Mouse (Mus musculus) urinary bladder, postnatal 10 days (tissue): Measurements from ENCODE around the gene Cpne2.

Source experiments
- DNase-seq: peaks from one replicate; pipeline ENCODE4 v3.0.0; 2022; ENCODE audit warnings: low spot score

Gene Cpne2

GRCm38 (mm10) chr8:94532873-94533671, at the start of gene Cpne2:
Cpne2 (plus strand) TSS chr8:94532990.
- no peak for DNase-seq

- no peak for DNase-seq
Observed at GRCm38 (mm10) chr8:94485288-94485687, 47.5 kb upstream of the Cpne2 start.

DNA sequence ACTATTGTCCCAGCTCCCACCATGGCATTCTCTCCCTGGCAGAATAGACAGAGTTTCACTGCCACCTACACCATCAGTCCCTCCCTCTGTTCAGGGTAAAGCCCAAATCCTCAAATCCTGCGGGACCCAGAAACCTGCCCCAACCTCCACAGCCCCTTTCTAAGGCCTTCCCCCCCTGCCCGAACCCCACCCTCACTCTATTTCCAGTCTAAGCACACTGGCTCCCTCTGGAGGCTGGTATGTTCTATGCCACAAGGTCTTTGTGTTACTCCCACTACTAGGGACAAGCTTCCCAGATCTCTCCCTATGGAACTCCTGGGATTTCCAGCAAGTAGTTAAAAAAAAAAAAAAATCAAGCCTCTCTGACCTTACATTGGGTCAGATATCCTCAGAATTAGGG, 46.9 kb upstream of the Cpne2 start:
- DNase-seq: no peak

- no peak for DNase-seq
Observed at GRCm38 (mm10) chr8:94488016-94488415, 44.8 kb upstream of the Cpne2 start.

- DNase-seq: no peak
Observed at GRCm38 (mm10) chr8:94489809-94490483, 42.8 kb upstream of the Cpne2 start.

DNA sequence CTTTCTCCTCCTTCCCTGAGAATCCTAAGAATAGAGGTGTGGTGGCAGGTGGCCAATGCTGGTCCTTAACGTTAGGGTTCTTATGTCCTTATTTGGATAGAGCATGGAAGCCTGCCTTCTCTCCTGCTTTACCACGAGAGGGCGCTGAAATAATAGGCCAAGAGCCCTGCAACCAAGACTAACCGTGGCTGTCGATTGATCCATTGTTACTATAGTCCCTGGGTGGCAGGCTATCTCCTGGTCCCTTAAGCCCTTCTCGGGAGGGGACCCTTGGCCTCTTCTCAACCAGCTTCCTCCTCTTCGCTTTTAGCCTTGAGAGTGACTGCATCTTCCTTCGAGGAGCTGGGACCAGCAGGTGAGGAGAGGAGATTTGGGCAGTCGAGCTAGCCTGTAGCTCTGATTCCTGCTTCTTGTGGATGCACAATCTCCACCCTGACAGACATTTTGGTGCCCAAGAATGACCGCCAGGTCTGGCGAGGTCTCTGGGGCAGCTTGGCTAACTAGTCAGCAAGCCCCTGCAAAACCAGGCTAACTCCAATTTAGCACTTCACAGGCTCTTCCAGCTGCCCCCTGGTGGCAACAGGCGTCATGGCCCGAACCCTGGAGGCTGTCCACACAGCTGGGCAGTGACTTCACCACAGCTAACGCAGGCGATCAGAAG, 40.6 kb upstream of the Cpne2 start:
- peak; percentile 38 for DNase-seq

- DNase-seq: no peak
Observed at GRCm38 (mm10) chr8:94493240-94493639, 39.5 kb upstream of the Cpne2 start.

- no peak for DNase-seq
Observed at GRCm38 (mm10) chr8:94515430-94516208, 17.2 kb upstream of the Cpne2 start.

DNA sequence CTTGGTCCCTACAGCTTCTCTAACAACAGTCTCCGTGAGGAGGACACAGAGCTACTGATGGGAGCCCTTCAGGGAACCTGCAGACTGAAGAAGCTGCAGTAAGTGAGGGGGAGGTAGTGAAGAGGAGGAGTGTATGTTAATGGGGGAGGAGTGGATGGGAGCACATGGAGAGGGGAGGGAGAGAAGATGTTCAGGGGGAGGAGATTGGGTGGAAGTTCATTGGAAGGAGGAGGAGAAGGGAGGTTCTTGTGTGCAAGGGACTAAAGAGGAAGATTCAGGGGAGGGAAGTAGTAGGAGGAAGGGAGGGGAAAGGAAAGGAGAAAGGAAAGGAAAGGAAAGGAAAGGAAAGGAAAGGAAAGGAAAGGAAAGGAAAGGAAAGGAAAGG, 16.6 kb upstream of the Cpne2 start:
- no peak for DNase-seq

DNA sequence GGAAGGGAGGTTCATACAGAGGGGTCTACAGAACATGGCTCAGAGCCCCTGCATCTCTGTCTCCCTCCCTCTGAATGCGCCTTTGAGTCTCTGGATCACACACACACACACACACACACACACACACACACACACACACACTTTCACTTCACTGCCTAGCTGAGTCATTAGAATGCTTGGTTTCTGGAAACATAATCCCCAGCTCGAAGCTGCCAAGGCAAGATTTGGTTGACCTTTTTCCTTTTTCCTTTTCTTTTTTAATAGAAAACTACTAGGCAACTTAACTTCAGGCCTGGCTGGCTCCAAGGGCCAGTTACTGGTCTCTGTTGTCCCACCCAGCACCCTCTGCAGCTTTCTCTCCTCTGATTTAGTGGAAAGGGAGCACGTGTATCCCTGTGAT, 16.0 kb upstream of the Cpne2 start:
- no peak for DNase-seq

- no peak for DNase-seq
Observed at GRCm38 (mm10) chr8:94518331-94518730, 14.5 kb upstream of the Cpne2 start.

- DNase-seq: no peak
Observed at GRCm38 (mm10) chr8:94519021-94519420, 13.8 kb upstream of the Cpne2 start.

DNA sequence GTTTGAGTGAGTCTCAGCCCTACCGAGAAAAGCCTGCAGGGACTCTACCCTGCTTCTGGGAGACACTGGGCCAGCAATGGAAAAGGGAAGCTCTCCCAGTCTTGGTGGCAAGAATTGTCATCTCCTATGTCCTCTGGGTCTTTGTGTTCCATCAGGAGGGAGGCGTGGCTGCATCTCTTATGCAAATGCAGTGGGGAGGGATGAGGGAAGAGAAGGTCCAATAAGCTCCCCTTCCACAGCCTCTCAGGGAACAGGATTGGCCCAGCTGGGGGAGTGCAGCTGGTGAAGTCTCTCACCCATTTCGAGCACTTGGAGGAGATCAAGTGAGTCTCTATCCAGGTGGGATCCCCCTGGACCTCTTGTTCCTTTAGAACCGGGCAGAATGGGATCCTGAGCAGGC, 11.3 kb upstream of the Cpne2 start:
- DNase-seq: no peak

- DNase-seq: no peak
Observed at GRCm38 (mm10) chr8:94522482-94522881, 10.3 kb upstream of the Cpne2 start.

GRCm38 (mm10) chr8:94524554-94524953, 8.2 kb upstream of the Cpne2 start:
- DNase-seq: no peak

- no peak for DNase-seq
Observed at GRCm38 (mm10) chr8:94527178-94527577, 5.6 kb upstream of the Cpne2 start.

DNA sequence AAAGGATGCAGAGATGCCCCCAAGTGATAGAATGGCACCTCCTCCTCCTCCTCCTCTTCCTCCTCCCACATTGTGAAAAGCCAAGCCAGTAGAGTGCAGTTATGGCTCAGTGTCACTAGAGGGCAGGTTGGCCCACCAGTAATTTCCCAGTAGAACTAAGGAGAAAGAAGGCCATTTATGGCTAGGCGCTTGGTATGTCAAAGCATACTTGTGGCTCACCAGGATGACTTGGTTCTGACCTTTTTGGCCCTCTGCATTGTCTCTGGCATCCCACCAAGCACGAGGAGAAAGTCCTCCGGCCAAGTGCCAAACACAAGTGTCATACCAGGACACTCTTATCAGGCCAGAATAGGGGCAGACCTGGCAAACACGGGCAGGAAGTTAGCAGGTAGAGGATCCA, 4.5 kb upstream of the Cpne2 start:
- no peak for DNase-seq

DNA sequence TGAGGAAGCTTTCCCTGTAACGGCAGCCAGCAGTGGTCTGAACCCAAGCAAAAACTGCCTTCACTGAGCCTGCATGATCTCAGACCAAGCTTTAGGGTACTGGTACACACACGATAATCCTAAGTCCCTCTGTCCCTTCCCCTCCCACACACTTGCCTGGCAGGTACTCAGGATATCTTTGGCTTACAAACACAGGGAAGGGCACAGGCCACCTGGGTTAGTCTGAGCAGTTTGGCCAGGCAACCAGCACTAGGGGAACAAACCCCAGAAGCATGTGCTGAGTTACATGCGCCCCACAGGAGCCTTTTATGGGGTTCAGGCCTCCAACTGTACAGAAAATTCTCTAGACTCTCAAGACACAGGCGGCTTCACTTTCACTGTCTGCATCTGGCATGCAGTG, 2.9 kb upstream of the Cpne2 start:
- DNase-seq: no peak

DNA sequence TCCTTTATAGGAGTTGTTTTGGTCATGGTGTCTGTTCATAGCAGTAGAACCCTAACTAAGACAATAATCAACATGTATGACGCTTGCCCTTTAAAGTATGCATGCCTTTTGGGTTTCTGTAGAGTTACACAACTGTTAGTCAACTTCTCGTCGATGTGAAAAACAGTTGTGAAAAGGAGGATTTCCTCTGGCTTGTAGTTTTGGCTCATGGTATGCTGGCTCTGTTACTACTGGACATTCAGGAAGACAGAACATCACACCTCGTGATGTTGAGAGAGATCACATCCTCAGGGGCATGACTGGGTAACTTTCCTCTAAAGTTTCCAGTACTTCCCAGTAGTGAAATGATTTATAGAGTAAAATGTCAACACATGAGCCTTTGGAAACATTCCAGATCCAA, 2.1 kb upstream of the Cpne2 start:
- DNase-seq: no peak

DNA sequence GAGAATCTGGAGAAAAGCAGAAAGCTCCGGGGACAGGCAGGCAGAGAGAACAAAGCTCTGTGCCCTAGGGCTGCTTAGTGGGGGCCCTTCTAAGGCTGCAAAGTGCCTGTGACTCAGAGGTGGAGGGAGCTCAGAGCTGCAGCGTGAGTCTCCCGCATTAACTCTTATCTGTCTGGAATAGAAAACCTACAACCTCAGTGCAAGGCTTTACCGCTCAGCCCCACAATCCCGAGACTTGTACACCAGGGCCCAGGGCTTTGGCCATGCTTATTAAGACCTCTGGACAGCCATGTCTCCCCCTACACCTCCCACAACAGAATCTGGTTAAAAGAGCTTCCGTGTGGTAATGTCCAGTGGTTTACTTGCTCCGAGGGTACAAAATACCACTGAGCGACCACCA, 790 bp upstream of the Cpne2 start:
- DNase-seq: no peak

DNA sequence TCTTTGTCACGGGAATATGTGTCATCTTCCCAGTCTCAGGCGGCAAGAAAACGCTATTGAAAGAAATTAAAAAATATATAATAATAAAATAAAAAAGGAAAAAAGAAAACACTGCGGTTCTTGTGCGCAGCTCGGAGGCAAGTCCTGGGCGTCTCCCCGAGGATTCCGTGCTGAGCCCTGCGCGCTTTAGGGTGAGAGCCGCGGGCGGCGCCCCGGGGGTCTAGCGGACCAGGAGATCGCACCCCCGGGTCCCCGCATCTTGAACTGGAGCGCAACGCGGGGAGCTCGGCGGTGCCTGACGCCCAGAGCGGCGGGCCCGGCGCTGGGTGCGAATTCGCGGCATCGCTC, 291 bp upstream of the Cpne2 start:
- DNase-seq: no peak

- DNase-seq: no peak
Observed at GRCm38 (mm10) chr8:94534612-94535011, 1.8 kb downstream of the Cpne2 start.

DNA sequence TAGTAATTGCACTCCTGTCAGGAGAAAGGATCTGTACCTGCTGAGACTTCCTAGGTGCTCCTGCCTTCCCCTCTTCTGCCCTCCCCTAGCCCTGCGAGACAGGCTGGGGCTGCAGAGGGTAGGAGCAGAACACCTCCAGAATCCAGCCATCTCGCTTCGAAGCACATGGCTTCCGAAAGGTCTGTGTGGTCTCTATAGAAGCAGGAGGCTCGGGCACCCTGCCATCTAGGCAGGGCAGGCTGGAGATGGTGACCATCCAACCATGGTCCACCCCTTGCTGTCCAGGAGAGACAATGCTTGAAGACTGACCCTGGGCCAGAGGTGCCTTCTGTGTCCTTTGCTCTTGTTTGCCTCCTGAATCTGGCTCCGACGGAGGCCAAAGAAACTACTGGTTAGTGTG, 2.8 kb downstream of the Cpne2 start:
- no peak for DNase-seq
